In the genomic region with DNA sequence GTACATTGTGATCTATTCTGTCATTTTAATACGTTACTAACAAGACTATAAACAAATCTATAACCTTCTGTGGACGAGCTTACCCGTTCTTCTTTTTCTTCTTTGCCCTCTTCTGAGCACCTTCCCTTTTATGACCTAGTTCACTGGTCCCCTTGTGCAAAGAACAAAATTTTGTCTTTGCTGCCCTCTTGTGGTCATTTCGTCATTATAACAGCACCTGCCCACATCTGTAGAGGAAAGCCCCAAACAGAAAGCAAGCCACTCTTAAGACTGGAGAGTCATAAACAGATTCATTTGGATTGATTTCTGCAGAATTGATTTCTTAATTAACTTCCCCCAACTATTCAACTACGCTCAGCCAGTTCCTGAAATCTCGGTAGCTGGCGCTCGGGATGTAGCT, we compare ENCODE assay signal across 8 mouse cellular contexts.
DNase-seq lines count a peak whose midpoint lies in the region; ATAC-seq and TF ChIP-seq lines count a peak whose summit lies in the region.

No protein-coding gene starts in this region.

- no peaks in the 10 kb centered on the region for H3K27me3 ChIP-seq in forebrain, embryonic 12.5 days
- H3K27me3 ChIP-seq in intestine, embryonic 15.5 days (replicated peaks): no peaks in the 10 kb centered on the region
- no peaks in the 10 kb centered on the region for H3K27me3 ChIP-seq in liver, postnatal 0 days (ENCODE audit: insufficient read depth, low read length)

- no peak overlapping the region for H3K9ac ChIP-seq in forebrain, embryonic 12.5 days
- H3K9ac ChIP-seq in intestine, embryonic 15.5 days: no peak overlapping the region
- H3K9ac ChIP-seq in liver, postnatal 0 days (replicated peaks): no peak overlapping the region

- no peaks in the 10 kb centered on the region for H3K36me3 ChIP-seq in forebrain, embryonic 12.5 days (replicated peaks)
- no peaks in the 10 kb centered on the region for H3K36me3 ChIP-seq in intestine, embryonic 15.5 days
- H3K36me3 ChIP-seq in liver, postnatal 0 days (replicated peaks; ENCODE audit: insufficient read depth, low read length): no peaks in the 10 kb centered on the region

- H3K27ac ChIP-seq in forebrain, embryonic 12.5 days: no peak overlapping the region
- no peak overlapping the region for H3K27ac ChIP-seq in intestine, embryonic 15.5 days
- H3K27ac ChIP-seq in liver, postnatal 0 days (ENCODE audit: low read depth): no peak overlapping the region

- H3K4me2 ChIP-seq in forebrain, embryonic 12.5 days: no peak overlapping the region
- H3K4me2 ChIP-seq in intestine, embryonic 15.5 days (replicated peaks): no peak overlapping the region
- H3K4me2 ChIP-seq in liver, postnatal 0 days (ENCODE audit: low read depth, low read length): no peak overlapping the region

- 0 out of 2 replicates have a peak, but pooled peaks have one; percentile 57 for ATAC-seq in forebrain, embryonic 12.5 days (ENCODE audit: low FRiP score)
- ATAC-seq in intestine, embryonic 15.5 days: 0 out of 2 replicates have a peak, but pooled peaks have one; percentile 43
- ATAC-seq in liver, postnatal 0 days: no peak

- no peaks in the 10 kb centered on the region for H3K4me1 ChIP-seq in forebrain, embryonic 12.5 days
- H3K4me1 ChIP-seq in intestine, embryonic 15.5 days (replicated peaks): no peaks in the 10 kb centered on the region
- H3K4me1 ChIP-seq in liver, postnatal 0 days (ENCODE audit: insufficient read depth): no peaks in the 10 kb centered on the region

- TF ChIP-seq CTCF in liver, postnatal 0 days (IDR thresholded peaks at IDR 0.05; ENCODE audit: low read depth): peak; percentile 67

- H3K4me3 ChIP-seq in forebrain, embryonic 12.5 days (replicated peaks): no peak overlapping the region
- H3K4me3 ChIP-seq in intestine, embryonic 15.5 days (replicated peaks): no peak overlapping the region
- H3K4me3 ChIP-seq in liver, postnatal 0 days (ENCODE audit: low read depth, low read length): no peak overlapping the region

- peak; percentile 11 to 84 for DNase-seq in adrenal gland, adult (ENCODE audit: inconsistent age in 2 of 2, low spot score in 1 of 2)
- DNase-seq in adrenal gland, postnatal 4 days (ENCODE audit: low spot score in 2 of 2): no peak
- DNase-seq in 3134 (ENCODE audit: extremely low read depth, insufficient read length, low spot score): peak; percentile 11
- DNase-seq in adrenal gland, postnatal 14 days: peak; percentile 71
- peak; percentile 20 for DNase-seq in liver, postnatal 0 days
- DNase-seq in right cerebral cortex, adult 18-20 months: peak; percentile 43

- H3K9me3 ChIP-seq in forebrain, embryonic 12.5 days: no peaks in the 10 kb centered on the region
- no peaks in the 10 kb centered on the region for H3K9me3 ChIP-seq in intestine, embryonic 15.5 days
- H3K9me3 ChIP-seq in liver, postnatal 0 days (ENCODE audit: low read length): no peaks in the 10 kb centered on the region; the same call in 1 of the 2 replicates

- TF ChIP-seq EP300 in liver, postnatal 0 days (IDR thresholded peaks at IDR 0.05; ENCODE audit: low read depth): no peak

- WGBS in forebrain, embryonic 12.5 days: 20% methylated on average over 8 of the region's 8 CpGs
- 23% methylated on average over 8 of the region's 8 CpGs for WGBS in intestine, embryonic 15.5 days
- WGBS in liver, postnatal 0 days (ENCODE audit: insufficient replicate concordance): 16% methylated on average over 8 of the region's 8 CpGs

Comparison
In these comparisons a context has a peak if more than half of its experiments do, and no peak if none do; other contexts are left out.
1. DNase-seq: peak in adrenal gland, adult (2 of 2), 3134 (single experiment), adrenal gland, postnatal 14 days (single experiment), liver, postnatal 0 days (single experiment) and right cerebral cortex, adult 18-20 months (single experiment); none in adrenal gland, postnatal 4 days (0 of 2).